Mouse (Mus musculus) ES-E14 (cell line): ENCODE measurements around the gene Kank1. TPM values are rescaled to one million over a fixed set of nuclear protein-coding genes. Genes with fewer than 3 reads are reported as not detected.

Experiments
- DNase-seq: peaks from one replicate; pipeline ENCODE4 v3.0.0-alpha.2; 2013; ENCODE audit warnings: low read depth, low spot score
- H3K27ac ChIP-seq: 2 replicates; pipeline ENCODE4 v1.5.1; 2012; ENCODE audit warnings: low read depth, mild to moderate bottlenecking, low read length, moderate library complexity, mixed read lengths; ENCODE audit not compliant: poor library complexity, insufficient read depth, severe bottlenecking
- H3K36me3 ChIP-seq: 2 replicates; pipeline ENCODE4 v1.6.1; 2012; ENCODE audit warnings: mild to moderate bottlenecking, low read length, moderate library complexity, mixed read lengths; ENCODE audit not compliant: control insufficient read depth, poor library complexity, insufficient read depth, severe bottlenecking
- H3K4me1 ChIP-seq, 2 experiments: fragments of 150-350 bp in 1 of 2; sonication (generic) in 1 of 2; 2 replicates each; pipeline ENCODE4 v1.6.1; 2012; ENCODE audit warnings: low read length in 2 of 2, mild to moderate bottlenecking in 1 of 2, mixed read lengths in 1 of 2; ENCODE audit not compliant: control insufficient read depth in 2 of 2, insufficient read depth in 2 of 2, poor library complexity in 1 of 2
- H3K4me3 ChIP-seq, 2 experiments: fragments of 150-350 bp in 1 of 2; sonication (generic) in 1 of 2; 2 replicates each; pipeline ENCODE4 v1.5.1; 2012; ENCODE audit warnings: low read length in 2 of 2, low read depth in 1 of 2, mild to moderate bottlenecking in 1 of 2, mixed read lengths in 1 of 2; ENCODE audit not compliant: insufficient read depth in 1 of 2, poor library complexity in 1 of 2, severe bottlenecking in 1 of 2
- H3K9ac ChIP-seq: 2 replicates; pipeline ENCODE4 v1.6.1; 2012; ENCODE audit warnings: low read depth, mild to moderate bottlenecking, low read length, mixed read lengths; ENCODE audit not compliant: poor library complexity, insufficient read depth, severe bottlenecking
- H3K9me3 ChIP-seq: fragments of 150-350 bp; sonication (generic); 2 replicates; pipeline ENCODE4 v1.6.1; 2012; ENCODE audit warnings: low read depth, mild to moderate bottlenecking, low read length; ENCODE audit not compliant: control insufficient read depth, insufficient read depth
- CHD2 ChIP-seq: IDR thresholded peaks from 2 replicates; pipeline ENCODE4 v1.6.1; 2014; ENCODE audit warnings: mild to moderate bottlenecking, low read depth, low read length, inconsistent platforms
- HCFC1 ChIP-seq: IDR thresholded peaks from 2 replicates; pipeline ENCODE4 v1.6.1; 2012; ENCODE audit warnings: low read length, inconsistent platforms, borderline replicate concordance; ENCODE audit not compliant: insufficient read depth
- MAFK ChIP-seq: IDR thresholded peaks from 2 replicates; pipeline ENCODE4 v1.6.1; 2014; ENCODE audit warnings: mild to moderate bottlenecking, low read depth, low read length, inconsistent platforms; ENCODE audit not compliant: insufficient read depth
- ZC3H11A ChIP-seq: IDR thresholded peaks from 2 replicates; pipeline ENCODE4 v1.6.1; 2012; ENCODE audit warnings: low read depth, mild to moderate bottlenecking, inconsistent platforms, low read length, borderline replicate concordance
- ZNF384 ChIP-seq: IDR thresholded peaks from 2 replicates; pipeline ENCODE4 v1.6.1; 2012; ENCODE audit warnings: low read depth, low read length, inconsistent platforms
- in situ Hi-C, 2 experiments: fragments of 600-800 bp; cut with MboI; formaldehyde crosslinking; loops; one replicate each; pipeline ENCODE4 v1.15.1; 2025; ENCODE audit warnings: low sequenced_read_pairs in 2 of 2, inconsistent platforms in 1 of 2; ENCODE audit not compliant: unreplicated experiment in 2 of 2
- total RNA-seq: library from RNA; depleted of rRNA; stranded (reverse); fragments of 300-350 nt; gene quantifications from 2 replicates; pipeline ENCODE4 v1.2.3, GENCODE M21; 2012

The Kank1 gene
- total RNA-seq, 1 experiment = 9.8 TPM

GRCm38 (mm10) chr19:25343657-25344322 lies 107.0 kb downstream of the Kank1 start:
- Histone ChIP-seq H3K27ac (no peak overlapping the region), H3K4me3 (0 out of 4 replicates have a peak overlapping the region, but pooled peaks of 1 of the 2 experiments have one; percentile 3), H3K4me1 (peaks cover 3 to 4% of the 10 kb centered on the region in 2 experiments; a peak in 2 of 4 replicates), H3K9me3 (no peaks in the 10 kb centered on the region), H3K36me3 (peaks cover 1% of the 10 kb centered on the region; the same call in 1 of the 2 replicates), H3K9ac (no peak overlapping the region)
- DNase-seq = no peak
- TF ChIP-seq HCFC1 (no peak), CHD2 (no peak), MAFK (no peak), ZC3H11A (no peak), ZNF384 (no peak)
- in situ Hi-C loops = loop anchor here (25.0 kb wide), 2 partner anchors 206 to 294 kb away; no protein-coding TSS in a partner anchor

- in situ Hi-C loops = loop anchor here (25.0 kb wide), 2 partner anchors 207 to 293 kb away; no protein-coding TSS in a partner anchor
- no peak for TF ChIP-seq ZNF384
- no peak for TF ChIP-seq HCFC1
- no peak for TF ChIP-seq CHD2
- TF ChIP-seq ZC3H11A = no peak
- Histone ChIP-seq H3K4me3 (no peak overlapping the region), H3K27ac (no peak overlapping the region), H3K9ac (no peak overlapping the region), H3K4me1 (peaks cover 3 to 4% of the 10 kb centered on the region in 2 experiments; a peak in 2 of 4 replicates), H3K36me3 (peaks cover 2% of the 10 kb centered on the region; the same call in 1 of the 2 replicates), H3K9me3 (no peaks in the 10 kb centered on the region)
- DNase-seq = no peak
Observed at GRCm38 (mm10) chr19:25344371-25344770, 107.6 kb downstream of the Kank1 start.

- H3K9me3 ChIP-seq = no peaks in the 10 kb centered on the region
- DNase-seq = no peak
- H3K9ac ChIP-seq = no peak overlapping the region
- no peak overlapping the region for H3K27ac ChIP-seq
- in situ Hi-C loops = loop anchor here (25.0 kb wide), 2 partner anchors 209 to 291 kb away; no protein-coding TSS in a partner anchor
- peaks cover 3 to 4% of the 10 kb centered on the region in 2 experiments; a peak in 2 of 4 replicates for H3K4me1 ChIP-seq
- no peak overlapping the region for H3K4me3 ChIP-seq
- TF ChIP-seq CHD2 (no peak), ZC3H11A (no peak), HCFC1 (no peak), MAFK (no peak), ZNF384 (no peak)
- H3K36me3 ChIP-seq = peaks cover 2% of the 10 kb centered on the region; the same call in 1 of the 2 replicates
Observed at GRCm38 (mm10) chr19:25345972-25346371, 109.2 kb downstream of the Kank1 start.

- Histone ChIP-seq H3K36me3 (peaks cover 2% of the 10 kb centered on the region; the same call in 1 of the 2 replicates), H3K9ac (no peak overlapping the region), H3K4me1 (peaks cover 3 to 4% of the 10 kb centered on the region in 2 experiments; a peak in 2 of 4 replicates), H3K9me3 (no peaks in the 10 kb centered on the region), H3K27ac (no peak overlapping the region), H3K4me3 (no peak overlapping the region)
- DNase-seq = no peak
- no peak for TF ChIP-seq ZC3H11A
- no peak for TF ChIP-seq ZNF384
- no peak for TF ChIP-seq HCFC1
- no peak for TF ChIP-seq MAFK
- no peak for TF ChIP-seq CHD2
- in situ Hi-C loops = loop anchor here (25.0 kb wide), 2 partner anchors 210 to 290 kb away; no protein-coding TSS in a partner anchor
Observed at GRCm38 (mm10) chr19:25347515-25347914, 110.7 kb downstream of the Kank1 start.
